Mouse (Mus musculus) cerebral cortex, adult 2 months (tissue): Measurements from ENCODE around the gene Snx3.

Experiments
- WGBS: fragments of 180-500 bp; shearing (Covaris S2); methylation state at CpG from one replicate; pipeline ENCODE4 v1.1.7; 2018; 5-methylcytosine and 5-hydroxymethylcytosine counted together

Gene Snx3

DNA sequence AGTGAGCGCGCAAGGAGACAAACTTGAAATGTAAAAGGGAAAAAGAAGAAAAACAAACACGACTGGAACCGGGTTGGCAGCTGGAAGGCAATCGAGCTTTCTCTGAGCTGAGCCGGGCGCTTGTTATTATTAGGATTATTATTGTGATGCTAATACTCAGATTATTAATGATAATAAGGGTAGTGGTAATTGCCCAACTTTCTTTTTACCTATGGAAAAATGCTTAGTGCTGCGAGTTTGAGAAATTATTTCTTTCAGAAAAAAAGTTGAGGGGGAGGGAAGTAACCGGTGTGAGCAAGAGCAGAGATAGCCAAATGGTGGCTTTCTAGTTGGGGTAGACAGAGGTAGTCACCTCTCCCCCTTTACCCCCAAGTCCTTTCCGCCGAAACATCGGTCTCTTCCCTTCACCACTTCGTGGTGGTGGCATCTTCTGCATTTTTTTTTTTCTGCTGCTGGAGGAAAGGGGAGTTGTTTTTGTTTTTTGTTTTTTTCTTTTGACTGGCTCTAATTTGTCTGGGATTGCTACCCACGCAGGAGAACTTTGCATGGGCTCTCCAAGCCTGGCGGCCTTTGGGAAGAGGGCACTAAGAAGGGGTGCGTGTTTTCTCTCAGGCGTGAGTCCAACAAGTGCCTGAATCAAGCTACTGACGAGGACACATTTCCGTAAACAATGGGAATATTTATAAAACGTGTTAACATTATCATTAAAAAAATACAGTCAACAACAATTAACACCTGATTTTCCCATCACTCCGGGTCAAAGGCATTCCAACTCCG lies 77.1 kb downstream of the Snx3 start:
- WGBS, result 15% methylated on average over 22 of the region's 22 CpGs

DNA sequence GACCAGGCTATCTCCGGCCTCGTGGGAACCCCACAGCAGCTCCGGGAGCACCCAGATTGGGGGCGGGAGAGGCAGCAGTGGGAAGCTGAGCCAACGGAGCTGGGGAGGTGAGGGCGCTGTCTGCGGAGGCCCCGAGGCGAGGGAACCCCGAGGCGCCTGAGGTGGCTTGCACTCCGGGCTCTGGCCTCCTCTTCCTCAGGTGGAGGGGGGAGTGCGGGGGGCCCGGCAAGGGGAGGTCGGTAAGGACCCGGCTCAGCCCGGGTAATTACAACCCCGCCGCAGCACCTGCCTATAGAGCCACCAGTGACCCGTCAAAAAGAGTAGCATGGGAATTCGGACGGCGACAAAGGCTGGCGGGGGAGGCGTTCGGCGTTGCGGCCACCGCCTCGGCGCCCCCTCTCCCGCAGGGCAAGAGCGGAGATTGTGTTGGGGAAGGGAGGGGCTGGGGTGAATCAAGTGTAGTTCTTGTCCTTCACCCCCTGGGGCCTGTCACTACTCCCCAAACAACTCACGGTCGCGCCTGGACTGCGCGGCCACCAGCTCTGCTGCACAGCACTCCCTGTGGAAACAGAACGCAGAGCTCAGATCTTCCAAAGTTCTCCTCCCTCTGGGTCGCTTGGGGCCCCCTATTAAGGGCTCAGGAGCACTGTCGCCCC lies 77.8 kb downstream of the Snx3 start:
- WGBS, result 2% methylated on average over 41 of the region's 41 CpGs

DNA sequence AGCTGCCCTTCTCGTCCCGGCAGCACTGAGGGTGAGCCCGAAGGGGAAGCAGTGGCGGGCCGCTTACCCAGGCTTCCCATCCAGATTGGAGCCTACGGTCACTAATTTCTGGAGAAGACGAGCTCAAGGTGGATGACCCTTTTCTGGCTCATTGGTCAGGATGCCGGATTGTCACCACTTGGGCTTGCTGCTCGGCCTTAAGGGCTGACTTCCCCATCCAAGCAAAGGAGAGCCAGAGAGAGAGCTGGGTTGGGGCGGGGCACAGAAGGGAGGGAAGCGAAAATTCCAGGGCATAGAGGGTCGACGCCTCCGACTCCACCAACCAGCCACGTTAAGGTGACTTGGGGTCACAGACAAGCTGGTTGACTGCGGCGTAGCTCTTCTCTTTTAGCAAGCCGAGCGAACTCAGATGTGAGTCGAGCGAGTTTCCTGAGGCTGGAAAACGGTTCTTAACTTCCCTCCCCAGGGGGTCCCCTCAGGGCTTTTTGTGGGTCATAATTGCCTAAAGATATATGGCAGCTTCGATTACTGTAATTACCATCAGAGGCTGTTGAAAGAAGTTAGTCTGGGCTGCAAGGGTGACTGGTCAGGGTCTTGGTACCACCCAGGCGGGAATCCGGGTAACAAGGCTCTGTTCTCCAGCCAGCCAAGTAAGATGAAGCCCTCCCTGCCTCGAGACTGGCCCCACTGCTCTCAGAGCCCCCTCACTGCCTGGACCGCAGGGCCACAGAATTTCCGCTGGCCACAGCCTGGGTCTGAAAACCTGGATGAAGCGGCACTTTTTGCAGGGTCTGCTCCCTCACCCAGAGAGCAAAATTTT lies 78.5 kb downstream of the Snx3 start:
- 14% methylated on average over 29 of the region's 29 CpGs for WGBS

DNA sequence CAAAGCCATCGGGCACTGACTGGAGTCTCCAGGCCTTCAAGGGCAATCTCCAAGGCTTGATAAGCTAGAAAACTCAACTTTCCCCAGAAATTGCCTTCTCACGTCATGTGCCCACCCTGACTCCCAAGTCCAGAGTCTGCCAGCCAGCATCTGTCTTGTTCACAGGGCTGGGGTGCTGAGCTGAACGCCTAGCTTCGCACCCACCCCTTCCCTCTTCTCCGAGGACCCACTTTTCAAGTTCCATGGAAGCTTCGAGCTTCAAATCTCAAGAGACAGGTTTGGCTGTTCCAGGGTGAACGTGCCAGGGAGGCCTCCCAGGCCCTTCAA lies 79.1 kb downstream of the Snx3 start:
- 31% methylated on average over 7 of the region's 7 CpGs for WGBS

DNA sequence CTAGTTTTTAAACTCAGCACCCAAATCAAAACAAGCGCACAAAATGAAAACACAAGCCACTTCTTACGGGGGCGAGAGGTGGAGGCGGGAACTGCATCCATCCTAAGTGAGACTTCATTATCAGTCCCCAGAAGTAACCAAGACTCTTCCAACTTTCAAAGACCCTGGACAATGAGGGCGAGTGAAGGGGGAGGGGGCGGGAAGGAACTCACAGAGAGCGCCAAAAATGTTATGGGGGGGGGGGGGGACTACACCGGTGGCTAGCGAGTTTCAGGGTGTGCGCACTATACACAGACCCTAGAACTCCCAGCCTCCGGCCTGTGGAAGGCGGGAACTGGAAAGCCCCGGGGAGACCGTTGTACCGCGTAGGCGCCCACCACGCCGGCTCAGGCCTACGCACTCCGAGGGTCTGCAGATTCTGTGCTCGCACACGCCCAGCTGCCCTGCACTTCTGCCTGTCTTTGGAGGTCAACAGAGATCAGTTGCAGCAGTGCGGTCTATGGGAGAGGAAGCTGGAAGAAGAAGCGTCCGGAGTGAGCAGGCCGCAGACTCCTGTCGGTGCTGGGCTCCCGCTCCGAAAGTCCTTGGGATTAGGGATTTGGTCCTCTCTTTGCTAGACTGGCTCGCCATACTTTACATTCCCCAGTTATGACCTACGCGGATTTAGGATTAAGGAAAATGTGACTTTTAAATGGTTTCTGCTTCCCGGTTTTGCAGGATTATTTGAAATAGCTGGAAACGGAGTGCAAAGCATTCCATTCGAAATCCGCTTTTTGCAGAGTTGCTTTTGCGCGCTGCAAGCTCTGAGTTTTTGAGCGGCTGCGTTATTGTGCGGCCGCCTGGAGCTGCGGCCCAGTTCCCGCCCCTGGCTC lies 80.1 kb downstream of the Snx3 start:
- WGBS, result 6% methylated on average over 43 of the region's 45 CpGs

DNA sequence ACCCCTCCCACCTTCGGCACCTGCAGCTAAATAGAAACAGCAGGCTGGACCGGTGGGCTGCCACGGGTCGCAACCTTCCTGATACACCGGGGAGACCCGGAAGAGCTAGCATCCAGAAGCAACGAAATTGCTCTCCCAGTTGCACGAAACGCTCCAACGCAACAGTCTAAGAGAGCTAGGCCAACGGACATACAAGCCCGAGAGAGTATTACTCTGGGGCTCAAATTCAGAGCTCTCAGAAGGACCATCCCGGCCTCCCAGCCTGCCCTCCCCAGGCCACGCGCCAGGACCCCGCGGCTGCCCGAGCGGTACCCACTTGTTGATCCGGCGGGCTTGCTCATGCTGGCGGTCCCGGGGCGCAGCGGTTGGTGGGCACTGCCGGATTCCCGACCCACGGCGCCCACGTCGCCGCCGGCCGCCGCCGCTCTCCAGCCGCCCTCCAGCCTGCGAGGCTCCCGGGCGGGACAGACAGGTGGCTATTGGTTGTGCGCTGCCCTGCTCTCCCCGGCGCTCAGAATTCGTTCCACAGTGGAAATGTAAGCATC lies 80.8 kb downstream of the Snx3 start:
- WGBS, result 1% methylated on average over 44 of the region's 44 CpGs

DNA sequence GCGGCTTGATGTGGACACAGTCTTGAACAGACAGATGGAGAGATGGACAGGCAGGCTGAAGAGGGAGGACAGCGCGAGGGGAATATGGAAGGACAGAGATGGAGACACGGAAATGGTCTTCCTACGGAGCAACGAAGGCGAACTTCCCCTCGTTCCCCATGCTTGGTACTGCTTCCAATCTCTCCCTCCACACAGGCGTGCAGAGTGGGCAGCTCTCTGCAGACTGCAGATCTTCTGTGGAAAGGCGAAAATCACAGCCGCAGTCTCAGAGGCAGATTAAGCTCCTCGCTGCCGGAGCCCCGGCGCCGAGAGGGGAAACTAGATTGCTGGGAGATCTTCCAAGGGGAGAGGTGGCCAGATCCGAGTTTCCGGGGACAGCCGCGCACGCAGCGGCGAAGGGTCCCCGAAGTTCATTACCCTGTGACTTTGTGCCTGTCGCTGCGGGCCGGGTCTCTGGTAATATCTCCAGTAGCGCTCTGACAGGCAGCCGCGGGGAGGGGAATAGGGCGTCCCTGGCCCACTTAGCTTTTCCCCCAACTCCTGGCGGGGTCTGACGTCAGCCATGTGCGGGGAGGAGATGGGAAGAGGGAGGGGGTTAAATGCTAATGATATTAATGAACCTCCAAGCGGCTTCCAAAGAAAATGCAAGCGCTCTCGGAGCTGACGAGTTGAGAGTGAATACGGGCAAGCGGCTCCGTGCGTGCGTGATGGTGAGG lies 81.5 kb downstream of the Snx3 start, which contains the start of the genes Nr2e1 and Ostm1:
Gene Nr2e1 (minus strand): TSS at position 476 of the 716 bp plus-strand sequence.
Gene Ostm1 (plus strand): TSS at position 666 of the 716 bp plus-strand sequence.
- 2% methylated on average over 43 of the region's 43 CpGs for WGBS

DNA sequence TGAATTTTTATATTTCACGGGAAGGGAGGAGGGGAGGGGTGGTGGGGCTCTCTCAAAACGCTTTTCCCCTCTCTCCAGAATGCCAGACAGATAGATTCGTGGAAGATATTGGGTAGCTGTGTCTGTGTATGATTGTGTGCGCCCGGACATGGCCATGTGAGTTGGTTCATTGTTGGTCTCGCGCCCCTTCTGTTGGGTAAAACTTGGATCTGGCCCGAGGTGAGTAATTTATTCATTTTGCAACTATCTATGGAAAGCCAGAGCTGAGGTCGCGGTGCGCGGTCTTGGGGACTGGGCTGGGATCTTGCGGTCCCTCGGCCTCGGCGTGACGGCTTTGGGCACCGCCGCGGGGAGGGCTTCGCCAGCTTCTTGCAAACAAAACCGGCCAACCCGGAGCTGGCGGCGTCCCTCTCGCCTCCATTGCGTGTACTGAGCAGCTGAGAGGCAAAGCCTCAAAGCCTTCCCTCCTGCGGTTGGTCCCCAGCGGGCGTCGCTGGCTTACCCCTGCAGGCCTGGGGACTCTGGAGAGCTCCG lies 82.1 kb downstream of the Snx3 start:
- WGBS, result under 1% methylated on average over 32 of the region's 32 CpGs

DNA sequence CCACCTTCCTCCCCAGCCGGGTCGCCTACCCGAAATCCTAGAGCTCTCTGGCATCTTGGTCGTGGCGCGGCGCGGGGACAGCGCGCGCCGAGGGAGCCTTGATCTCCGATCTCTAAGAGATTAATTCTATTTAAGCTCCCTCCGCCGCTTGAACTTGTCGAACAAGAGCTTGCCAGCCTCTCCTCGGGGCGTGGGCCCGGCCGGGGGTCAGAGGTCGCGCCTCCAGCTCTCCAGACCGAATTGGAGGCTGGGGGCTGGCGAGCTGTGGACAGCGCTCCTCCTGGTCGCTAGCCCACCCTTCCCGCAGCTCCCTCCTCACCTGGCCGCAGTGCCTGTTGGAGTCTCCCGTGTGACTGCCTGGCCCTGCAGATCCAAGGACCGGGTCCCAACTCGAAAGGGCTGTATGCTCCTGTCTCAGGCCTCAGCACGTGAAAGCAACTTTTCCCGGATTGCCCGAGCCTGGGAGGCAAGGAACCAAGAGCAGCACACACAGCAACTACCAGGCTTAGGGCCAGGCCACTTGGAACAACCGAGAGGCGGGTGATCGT lies 82.7 kb downstream of the Snx3 start:
- WGBS, result 4% methylated on average over 37 of the region's 37 CpGs
